Mouse (Mus musculus) c-Kit-positive CD71-positive TER-119-negative erythroid progenitor cells, embryonic 14.5 days (primary cell): ENCODE results near the gene Olfr1061.
"Not testable (repeated sequence)": the region's sequence is repeated elsewhere in the genome, so short reads cannot be mapped to it uniquely, and the experiment has no call there.

Source experiments
- DNase-seq: peaks from one replicate; pipeline ENCODE4 v3.0.0-alpha.2; 2013; ENCODE audit warnings: low read depth

The Olfr1061 gene

GRCm38 (mm10) chr2:86413950-86414349 is at the start of gene Olfr1061:
Gene Olfr1061 (minus strand): TSS chr2:86414050.
- DNase-seq: no peak

GRCm38 (mm10) chr2:86460434-86460833 is 46.6 kb upstream of the Olfr1061 start:
- no peak for DNase-seq

- no peak for DNase-seq
These were observed 42.3 kb upstream of the Olfr1061 start, which contains the start of gene Olfr1066 for GRCm38 (mm10) chr2:86456169-86456568. Gene Olfr1066 (minus strand): TSS chr2:86456269.

- DNase-seq: not testable (repeated sequence)
These were observed 36.6 kb upstream of the Olfr1061 start, which contains the start of gene Olfr1065 for GRCm38 (mm10) chr2:86450491-86450890. Gene Olfr1065 (minus strand): TSS chr2:86450591.

- DNase-seq: not testable (repeated sequence)
These were observed 28.3 kb upstream of the Olfr1061 start for GRCm38 (mm10) chr2:86442101-86442500.

GRCm38 (mm10) chr2:86428511-86428910 is 14.7 kb upstream of the Olfr1061 start:
- DNase-seq: not testable (repeated sequence)

GRCm38 (mm10) chr2:86426649-86427048 is 12.8 kb upstream of the Olfr1061 start, which contains the start of gene Olfr1062:
Gene Olfr1062 (minus strand): TSS chr2:86426749.
- not testable (repeated sequence) for DNase-seq

GRCm38 (mm10) chr2:86395114-86395513 is 18.7 kb downstream of the Olfr1061 start:
- no peak for DNase-seq

- DNase-seq: not testable (repeated sequence)
These were observed 25.4 kb downstream of the Olfr1061 start, which contains the start of gene Olfr1058 for GRCm38 (mm10) chr2:86388461-86388860. Gene Olfr1058 (minus strand): TSS chr2:86388561.

- no peak for DNase-seq
These were observed 35.6 kb downstream of the Olfr1061 start, which contains the start of gene Olfr1057 for GRCm38 (mm10) chr2:86378293-86378692. Gene Olfr1057 (minus strand): TSS chr2:86378393.

- DNase-seq: not testable (repeated sequence)
These were observed 47.5 kb downstream of the Olfr1061 start for GRCm38 (mm10) chr2:86366342-86366741.
